16 mouse cellular contexts compared by ENCODE assay signal in the genomic region with DNA sequence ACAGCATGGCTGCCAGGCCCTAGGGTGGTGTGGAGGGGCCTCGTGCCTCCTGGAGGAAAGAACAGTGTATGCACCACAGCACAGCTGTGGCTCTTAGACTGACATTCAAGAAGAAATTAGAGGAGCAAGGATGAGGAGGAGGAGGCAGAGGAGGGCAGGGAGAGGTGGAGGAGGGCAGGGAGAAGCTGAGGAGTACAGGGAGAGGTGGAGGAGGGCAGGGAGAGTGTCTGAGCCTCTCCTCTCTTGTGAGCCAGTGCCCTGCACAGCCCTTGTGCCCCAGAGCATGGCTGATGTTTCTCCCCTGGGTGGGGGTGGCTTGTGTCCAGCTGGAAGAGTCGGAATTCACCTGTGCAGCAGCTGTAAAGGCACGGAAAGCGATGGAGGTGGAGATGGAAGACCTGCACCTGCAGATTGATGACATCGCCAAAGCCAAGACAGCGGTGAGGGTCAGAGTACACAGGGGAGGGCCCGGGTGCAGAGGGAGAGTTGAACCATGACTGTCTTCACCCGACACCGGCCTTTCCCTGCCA. TPM values are rescaled to one million over a fixed set of nuclear protein-coding genes. Genes with fewer than 3 reads are reported as not detected.
A peak's percentile ranks its signal among the peaks of the same experiment; 100 is the strongest.
DNase-seq lines count a peak whose midpoint lies in the region; ATAC-seq lines count a peak whose summit lies in the region.
"Had no signal": no experiment of that assay in that cellular context is flagged by ENCODE, and none has a peak within 500 bp of the region (broad histone marks: within the 10 kb centered on the region; RNA-seq: fewer than 3 reads in every experiment).

No protein-coding gene starts in this region.

- no peak overlapping the region for H3K4me3 ChIP-seq in midbrain, embryonic 10.5 days
- H3K4me3 ChIP-seq in midbrain, embryonic 11.5 days (ENCODE audit: low read depth, low read length) = no peak overlapping the region
- no peak overlapping the region for H3K4me3 ChIP-seq in intestine, embryonic 15.5 days (replicated peaks)
- H3K4me3 ChIP-seq in stomach, embryonic 16.5 days (replicated peaks; ENCODE audit: low read length) = no peak overlapping the region
- H3K4me3 ChIP-seq: embryonic facial prominence, embryonic 15.5 days; gastrocnemius, adult 2 months; heart, embryonic 13.5 days had no signal

- peaks cover 57% of the 10 kb centered on the region for H3K27me3 ChIP-seq in midbrain, embryonic 10.5 days (ENCODE audit: low read depth, poor library complexity, severe bottlenecking)
- no peaks in the 10 kb centered on the region for H3K27me3 ChIP-seq in midbrain, embryonic 11.5 days (ENCODE audit: control insufficient read depth, insufficient read depth, low read length)
- no peaks in the 10 kb centered on the region for H3K27me3 ChIP-seq in intestine, embryonic 15.5 days (replicated peaks)
- H3K27me3 ChIP-seq in stomach, embryonic 16.5 days (ENCODE audit: control insufficient read depth, insufficient read depth, low read length) = no peaks in the 10 kb centered on the region
- H3K27me3 ChIP-seq: embryonic facial prominence, embryonic 15.5 days; heart, embryonic 13.5 days had no signal

- no peak overlapping the region for H3K4me2 ChIP-seq in midbrain, embryonic 11.5 days
- H3K4me2 ChIP-seq in intestine, embryonic 15.5 days (replicated peaks) = no peak overlapping the region
- H3K4me2 ChIP-seq in stomach, embryonic 16.5 days (ENCODE audit: low read depth, low read length) = no peak overlapping the region
- H3K4me2 ChIP-seq: embryonic facial prominence, embryonic 15.5 days; heart, embryonic 13.5 days had no signal

- no peaks in the 10 kb centered on the region for H3K9me3 ChIP-seq in midbrain, embryonic 10.5 days (replicated peaks)
- H3K9me3 ChIP-seq in midbrain, embryonic 11.5 days (ENCODE audit: control insufficient read depth, low read length) = no peaks in the 10 kb centered on the region
- H3K9me3 ChIP-seq in intestine, embryonic 15.5 days = no peaks in the 10 kb centered on the region
- no peaks in the 10 kb centered on the region for H3K9me3 ChIP-seq in stomach, embryonic 16.5 days (replicated peaks; ENCODE audit: control insufficient read depth, low read length)
- H3K9me3 ChIP-seq: embryonic facial prominence, embryonic 15.5 days; heart, embryonic 13.5 days had no signal

- intact Hi-C loops in heart, postnatal 36 days (cut with DNase I) = no loop called here

- DNase-seq in midbrain, embryonic 10.5 days (ENCODE audit: low spot score) = no peak
- DNase-seq in midbrain, embryonic 11.5 days (ENCODE audit: low spot score, missing footprints) = no peak
- DNase-seq in kidney, postnatal 25 days = peak; percentile 67 to 87
- DNase-seq in heart, postnatal 36 days = no peak
- no peak for DNase-seq in urinary bladder, postnatal 36 days (ENCODE audit: low spot score in 2 of 2)
- DNase-seq: adrenal gland, postnatal 14 days; B cell, adult 2 months; cerebellum, adult 18-20 months; lung, postnatal 10 days; thymus, postnatal 4 days had no signal

- 59% methylated on average over 9 of the region's 9 CpGs for WGBS in midbrain, embryonic 10.5 days
- 49% methylated on average over 9 of the region's 9 CpGs for WGBS in midbrain, embryonic 11.5 days
- 45% methylated on average over 9 of the region's 9 CpGs for WGBS in intestine, embryonic 15.5 days
- WGBS in stomach, embryonic 16.5 days = 31% methylated on average over 9 of the region's 9 CpGs

- 0 out of 2 replicates have a peak overlapping the region, but pooled peaks have one; percentile 2 for H3K27ac ChIP-seq in midbrain, embryonic 10.5 days (replicated peaks)
- H3K27ac ChIP-seq in midbrain, embryonic 11.5 days (ENCODE audit: low read depth, low read length) = no peak overlapping the region
- no peak overlapping the region for H3K27ac ChIP-seq in intestine, embryonic 15.5 days
- no peak overlapping the region for H3K27ac ChIP-seq in stomach, embryonic 16.5 days (ENCODE audit: low read length)
- H3K27ac ChIP-seq: embryonic facial prominence, embryonic 15.5 days; gastrocnemius, adult 2 months; heart, embryonic 13.5 days had no signal

- peaks cover 96% of the 10 kb centered on the region for H3K36me3 ChIP-seq in midbrain, embryonic 10.5 days
- H3K36me3 ChIP-seq in midbrain, embryonic 11.5 days (ENCODE audit: control insufficient read depth, insufficient read depth, low read length) = peaks cover 7% of the 10 kb centered on the region
- peaks cover 22% of the 10 kb centered on the region for H3K36me3 ChIP-seq in intestine, embryonic 15.5 days
- peaks cover 10% of the 10 kb centered on the region; the same call in 1 of the 2 replicates for H3K36me3 ChIP-seq in stomach, embryonic 16.5 days (ENCODE audit: control insufficient read depth, insufficient read depth, low read length)

- no peak for ATAC-seq in midbrain, embryonic 11.5 days (ENCODE audit: low FRiP score)
- peak; percentile 39; the same call in 1 of the 2 replicates for ATAC-seq in intestine, embryonic 15.5 days
- peak; percentile 25; the same call in 1 of the 2 replicates for ATAC-seq in stomach, embryonic 16.5 days (ENCODE audit: insufficient read depth, low FRiP score)
- ATAC-seq in erythroblast, adult 5-6 weeks (replicated peaks; ENCODE audit: low FRiP score, poor library complexity, severe bottlenecking) = no peak

- H3K9ac ChIP-seq in midbrain, embryonic 11.5 days (ENCODE audit: low read length) = no peak overlapping the region
- no peak overlapping the region for H3K9ac ChIP-seq in intestine, embryonic 15.5 days
- peak overlapping the region; percentile 11; the same call in 1 of the 2 replicates for H3K9ac ChIP-seq in stomach, embryonic 16.5 days (ENCODE audit: low read length)
- H3K9ac ChIP-seq: embryonic facial prominence, embryonic 15.5 days; heart, embryonic 13.5 days had no signal

- peaks cover 50% of the 10 kb centered on the region for H3K4me1 ChIP-seq in midbrain, embryonic 10.5 days
- H3K4me1 ChIP-seq in midbrain, embryonic 11.5 days (ENCODE audit: control insufficient read depth, insufficient read depth, low read length) = peaks cover 18% of the 10 kb centered on the region
- H3K4me1 ChIP-seq in intestine, embryonic 15.5 days (replicated peaks) = peaks cover 16% of the 10 kb centered on the region
- H3K4me1 ChIP-seq in stomach, embryonic 16.5 days (ENCODE audit: control insufficient read depth, insufficient read depth, low read length) = 0 out of 2 replicates have a peak, but pooled peaks cover 5% of the 10 kb centered on the region

RNA-seq across cellular contexts. Expression of a gene that starts 46.2 kb away (rescaled TPM):
- 9.0 and 16.5 TPM in 2 replicates for polyA plus RNA-seq in midbrain, embryonic 10.5 days (2016; fragmentation: Nextera tagmentation; extraction: Ambion mirVana)
- polyA plus RNA-seq in midbrain, embryonic 11.5 days (2014; fragmentation: Nextera tagmentation; extraction: Ambion mirVana) = 12.1 and 12.6 TPM in 2 replicates
- 29.8 and 36.1 TPM in 2 replicates for polyA plus RNA-seq in intestine, embryonic 15.5 days (2015; fragmentation: Nextera tagmentation; extraction: Ambion mirVana)
- 20.8 and 23.5 TPM in 2 replicates for polyA plus RNA-seq in stomach, embryonic 16.5 days (2015; fragmentation: Nextera tagmentation; extraction: Ambion mirVana)
- total RNA-seq in erythroblast, adult 5-6 weeks (2015; ENCODE audit: low replicate concordance) = not detected in 2 replicates
- not detected in 2 replicates for total RNA-seq in erythroblast, adult 5-6 weeks (2017; ENCODE audit: low replicate concordance)
- under 1 TPM; 0.53 to 0.89 TPM for total RNA-seq in heart, postnatal 36 days (2021)
- total RNA-seq: gastrocnemius, adult 2 months had no signal

Comparison
In these comparisons a context has a peak if more than half of its experiments do, and no peak if none do; other contexts are left out.
1. DNase-seq: peak in kidney, postnatal 25 days (2 of 2); none in midbrain, embryonic 10.5 days (single experiment), midbrain, embryonic 11.5 days (single experiment), heart, postnatal 36 days (0 of 2) and urinary bladder, postnatal 36 days (0 of 2).
2. ATAC-seq: peak in intestine, embryonic 15.5 days (single experiment) and stomach, embryonic 16.5 days (single experiment); none in midbrain, embryonic 11.5 days (single experiment) and erythroblast, adult 5-6 weeks (single experiment).